Mouse (Mus musculus): ENCODE results near the gene Atxn2l.

The Atxn2l gene

DNA sequence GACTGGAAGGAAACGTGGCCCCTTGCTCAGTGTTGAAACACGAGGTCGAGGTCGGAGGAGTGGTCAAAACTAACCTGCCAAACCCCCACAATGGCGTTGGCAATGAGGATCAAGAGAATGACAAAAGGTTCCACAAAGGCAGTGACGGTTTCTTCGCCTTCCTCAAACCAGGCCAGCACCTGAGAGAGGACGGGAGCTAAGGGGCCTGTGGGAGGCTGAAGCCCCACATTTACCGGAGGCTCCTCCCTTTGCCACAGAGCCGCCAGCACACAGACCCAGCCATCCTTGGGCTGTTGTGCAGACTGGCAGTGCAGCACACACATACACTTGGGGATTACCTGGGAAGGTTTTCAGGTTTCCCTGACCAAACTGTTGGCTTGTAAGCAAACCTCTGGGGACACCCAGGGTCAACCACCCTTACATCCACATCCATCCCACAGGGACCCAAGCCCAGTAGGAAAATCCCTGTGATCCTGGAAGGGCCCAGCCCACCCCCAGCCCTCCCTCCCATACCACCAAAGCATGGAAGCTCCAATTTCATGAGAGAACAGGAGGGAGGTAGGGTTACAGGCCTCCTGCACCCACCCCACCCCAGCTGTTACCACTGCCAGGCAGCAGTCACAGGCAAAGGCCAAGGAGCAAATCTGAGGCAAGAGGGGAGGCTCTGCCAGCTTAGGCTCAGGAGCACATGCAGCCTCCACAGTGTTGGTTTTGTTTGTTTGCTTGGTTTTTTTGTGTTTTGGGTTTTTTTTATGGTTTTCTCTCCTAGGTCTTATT lies 42.4 kb downstream of the Atxn2l start:
- no peak for DNase-seq

DNA sequence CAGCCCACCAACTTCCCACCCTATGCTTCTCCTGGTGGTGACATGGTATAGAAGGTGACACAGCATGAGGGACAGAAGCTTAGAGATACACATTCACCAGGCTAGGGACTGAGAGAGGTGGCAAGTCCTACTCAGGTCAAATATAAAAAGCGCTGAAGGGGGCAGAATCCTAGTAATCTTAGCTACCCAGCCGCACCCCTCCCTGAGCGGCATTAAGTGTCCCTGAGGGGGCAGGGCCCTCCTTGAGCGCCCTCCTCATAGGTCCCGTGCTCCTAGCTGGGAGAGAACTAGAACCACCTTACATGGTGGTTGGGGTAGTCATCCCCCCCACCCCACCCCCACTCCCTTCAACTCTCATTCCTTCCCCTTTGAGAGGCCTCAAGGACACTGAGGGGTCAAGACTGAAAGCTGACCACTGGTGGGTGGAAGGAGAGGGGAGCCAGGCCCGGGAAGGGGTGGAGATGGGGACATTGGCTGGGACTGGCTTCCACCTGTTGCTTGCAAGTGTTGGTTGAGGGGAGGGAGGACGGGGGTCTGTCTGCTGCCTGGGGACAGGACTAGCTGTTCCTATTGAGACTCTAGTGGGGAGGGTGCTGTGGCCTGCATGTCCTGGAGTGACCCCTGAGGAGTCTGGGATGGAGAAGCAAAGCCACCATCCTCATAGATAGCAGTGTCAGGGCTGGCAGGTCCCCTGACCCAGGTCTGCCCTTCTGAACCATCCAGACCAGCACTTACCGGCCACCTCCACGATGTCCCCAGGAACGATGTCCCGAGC lies 44.2 kb downstream of the Atxn2l start:
- no peak for DNase-seq

DNA sequence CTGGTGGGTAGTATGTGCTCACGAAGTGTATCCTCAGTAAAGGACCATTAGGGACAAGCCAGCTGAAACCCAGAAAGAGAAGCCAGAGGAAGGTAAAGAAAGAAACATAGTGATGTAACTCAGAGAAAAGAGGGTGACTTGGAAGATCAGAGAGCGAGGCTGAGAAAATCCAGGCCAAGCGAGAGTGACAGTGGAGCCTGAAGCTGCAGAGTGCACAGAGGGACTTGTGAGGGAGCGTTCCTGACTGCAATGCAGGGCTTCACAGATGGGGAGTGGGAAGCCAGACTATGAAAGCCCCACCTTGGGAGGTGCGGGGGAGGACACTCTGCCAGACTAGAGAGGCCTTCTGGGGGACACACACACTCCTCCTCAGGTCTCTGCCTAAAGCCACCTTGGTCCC lies 45.0 kb downstream of the Atxn2l start:
- DNase-seq, result no peak

DNA sequence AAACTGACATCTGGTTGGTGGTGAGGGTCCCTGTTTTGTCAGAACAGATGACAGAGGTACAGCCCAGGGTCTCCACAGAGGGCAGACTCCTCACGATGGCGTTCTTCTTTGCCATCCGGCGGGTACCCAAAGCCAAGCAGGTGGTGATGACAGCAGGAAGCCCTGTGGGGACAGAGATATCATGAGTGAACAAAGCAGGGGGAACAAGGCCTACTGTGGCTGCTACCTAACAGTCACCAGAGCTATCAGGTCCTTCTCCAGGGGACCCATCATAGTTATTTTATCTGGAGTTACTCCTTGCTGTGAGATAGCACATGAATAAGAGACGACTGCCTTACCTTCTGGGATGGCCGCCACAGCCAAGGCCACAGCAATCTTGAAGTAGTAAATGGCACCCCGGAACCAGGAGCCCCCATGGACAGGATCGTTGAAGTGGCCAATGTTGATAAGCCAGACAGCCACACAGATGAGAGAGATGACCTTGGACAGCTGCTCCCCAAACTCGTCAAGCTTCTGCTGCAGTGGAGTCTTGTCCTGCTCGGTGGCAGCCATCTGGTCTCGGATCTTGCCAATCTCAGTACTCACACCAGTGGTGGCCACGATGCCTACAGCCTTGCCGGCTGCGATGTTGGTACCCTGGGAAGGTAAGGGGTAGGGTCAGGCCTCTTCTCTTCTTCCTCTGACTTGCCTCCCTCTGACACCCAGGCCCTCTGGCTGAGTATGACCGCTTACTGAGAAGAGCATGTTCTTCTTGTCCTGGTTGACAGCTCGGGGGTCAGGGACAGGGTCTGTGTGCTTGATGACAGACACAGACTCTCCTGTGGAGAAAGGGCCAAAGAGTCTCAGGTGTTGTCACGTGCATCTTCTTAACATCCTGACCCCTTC lies 46.6 kb downstream of the Atxn2l start:
- DNase-seq, result no peak

GRCm38 (mm10) chr7:126455242-126455641 lies 48.0 kb downstream of the Atxn2l start:
- DNase-seq, result no peak

DNA sequence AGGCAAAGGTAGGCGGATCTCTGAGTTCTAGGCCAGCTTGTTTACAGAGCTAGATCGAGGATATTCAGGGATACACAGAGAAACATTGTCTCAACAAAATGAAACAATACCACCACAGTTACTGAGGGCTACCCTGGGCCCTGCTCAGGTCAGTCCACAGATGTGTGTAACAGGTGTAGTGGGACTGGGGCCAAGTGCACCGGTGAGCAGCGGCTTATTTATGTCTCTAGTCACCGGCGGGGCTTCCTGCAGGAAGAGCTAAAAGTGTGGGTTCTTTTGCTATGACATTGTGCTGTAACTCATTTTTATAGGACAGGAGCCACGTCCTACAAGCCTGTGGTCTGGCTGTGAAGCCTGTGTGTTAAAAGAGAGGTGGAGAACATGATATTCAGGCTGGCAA lies 49.4 kb downstream of the Atxn2l start:
- no peak for DNase-seq

GRCm38 (mm10) chr7:126452244-126452643 lies 51.0 kb downstream of the Atxn2l start:
- no peak for DNase-seq

GRCm38 (mm10) chr7:126450641-126451040 lies 52.6 kb downstream of the Atxn2l start:
- DNase-seq, result no peak

DNA sequence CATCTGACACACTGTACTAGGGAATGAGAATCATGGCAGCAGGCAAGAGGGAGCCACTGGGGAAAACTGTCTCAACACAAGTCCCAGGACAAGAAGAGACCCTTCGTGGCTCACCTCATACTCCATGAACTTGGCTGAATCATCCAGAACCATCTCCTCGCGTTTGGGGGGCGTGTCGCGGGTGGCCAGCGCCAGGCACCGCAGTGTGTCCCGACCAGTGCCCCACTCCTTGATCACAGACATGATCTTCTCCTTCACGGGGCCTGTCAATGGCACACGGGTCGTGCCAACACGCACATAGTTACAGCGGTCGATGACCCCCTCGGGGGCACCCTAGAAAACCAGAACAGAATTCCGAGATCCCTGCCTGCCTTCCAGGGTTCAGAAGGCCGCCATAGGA lies 53.2 kb downstream of the Atxn2l start:
- no peak for DNase-seq

DNA sequence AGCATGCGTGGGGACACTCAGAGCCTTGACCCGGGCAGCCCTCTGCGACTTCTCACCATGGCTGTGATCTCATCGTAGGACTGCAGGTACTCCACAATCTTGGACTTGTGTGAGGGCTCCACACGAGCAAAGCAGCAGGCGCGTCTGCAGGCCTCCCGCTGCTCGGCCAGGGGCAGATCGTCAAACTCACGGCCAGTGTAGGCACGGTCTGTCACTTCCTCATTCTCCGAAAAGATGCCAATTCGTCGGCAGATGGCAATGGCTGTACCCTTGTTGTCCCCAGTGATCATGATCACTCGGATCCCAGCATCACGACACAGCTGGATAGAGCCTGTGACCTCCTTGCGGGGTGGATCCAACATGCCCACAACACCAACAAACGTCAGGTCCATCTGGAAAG lies 54.8 kb downstream of the Atxn2l start:
- DNase-seq, result no peak

- no peak for DNase-seq
Measured at GRCm38 (mm10) chr7:126446217-126446616, 57.0 kb downstream of the Atxn2l start.

GRCm38 (mm10) chr7:126445104-126445815 lies 58.0 kb downstream of the Atxn2l start:
- no peak for DNase-seq

DNA sequence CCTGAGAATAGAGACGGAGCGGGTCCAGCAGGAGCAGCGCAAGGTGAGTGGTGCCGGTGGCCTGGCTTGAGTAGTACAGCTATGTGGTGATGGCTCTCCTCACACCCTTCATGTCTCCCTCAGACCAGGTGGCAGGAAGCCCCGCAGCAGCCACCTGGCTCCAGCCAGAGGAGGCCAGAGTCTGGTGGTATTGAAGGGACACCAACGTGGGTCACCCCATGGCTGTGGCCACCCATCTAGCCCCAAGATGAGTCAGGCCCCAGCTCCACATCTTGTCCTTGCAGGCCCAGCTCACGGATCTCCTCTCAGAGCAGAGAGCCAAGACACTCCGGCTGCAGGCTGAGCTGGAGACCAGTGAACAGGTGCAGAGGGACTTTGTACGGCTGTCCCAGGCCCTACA lies 58.7 kb downstream of the Atxn2l start:
- DNase-seq, result no peak

DNA sequence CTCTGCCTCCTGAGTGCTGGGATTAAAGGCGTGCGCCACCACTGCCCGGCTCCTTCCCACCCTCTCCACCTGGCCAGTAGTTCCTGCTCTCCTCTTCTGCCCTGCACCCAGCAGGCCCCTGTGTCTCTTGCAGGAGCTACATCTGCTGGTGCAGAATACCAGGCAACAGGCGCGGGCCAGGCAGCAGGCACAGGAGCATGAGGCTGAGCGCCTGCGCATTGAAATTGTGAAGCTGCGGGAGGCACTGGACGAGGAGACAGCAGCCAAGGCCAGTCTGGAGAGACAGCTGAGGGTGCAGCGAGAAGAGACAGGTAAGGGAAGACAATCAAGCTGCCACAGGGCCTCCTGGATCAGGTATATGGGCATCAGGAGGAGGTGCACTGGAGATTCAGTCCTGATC lies 59.2 kb downstream of the Atxn2l start:
- DNase-seq, result no peak

Measured in retina, postnatal 1 day (tissue).